Mouse (Mus musculus): ENCODE measurements around the gene 1700001P01Rik.

DNA sequence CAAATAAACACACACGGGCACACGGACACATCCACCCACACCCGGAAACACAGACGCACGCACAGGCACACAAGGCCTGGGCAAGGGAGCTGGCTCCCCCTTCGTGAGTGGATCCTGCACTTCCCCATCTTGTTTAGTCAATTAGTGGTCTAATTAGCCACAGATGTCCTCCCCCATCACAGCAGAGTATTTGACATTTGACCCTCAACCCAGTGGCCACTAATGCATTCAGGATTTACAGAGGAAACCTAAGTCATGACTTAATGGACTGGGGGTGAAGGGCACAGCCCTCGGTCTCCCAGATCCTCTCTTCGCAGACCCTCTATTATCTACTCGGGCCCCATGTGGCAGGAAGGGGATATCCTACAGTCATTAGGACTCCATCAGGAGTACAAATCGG lies 42.0 kb downstream of the 1700001P01Rik start:
- TF ChIP-seq GATA1 (IDR thresholded peaks at IDR 0.05; ENCODE audit: borderline replicate concordance, low read length) = no peak
- no peak for TF ChIP-seq FLI1 (IDR thresholded peaks at IDR 0.05; ENCODE audit: low read length)
